Mouse (Mus musculus): ENCODE measurements around the gene Igsf9.

DNA sequence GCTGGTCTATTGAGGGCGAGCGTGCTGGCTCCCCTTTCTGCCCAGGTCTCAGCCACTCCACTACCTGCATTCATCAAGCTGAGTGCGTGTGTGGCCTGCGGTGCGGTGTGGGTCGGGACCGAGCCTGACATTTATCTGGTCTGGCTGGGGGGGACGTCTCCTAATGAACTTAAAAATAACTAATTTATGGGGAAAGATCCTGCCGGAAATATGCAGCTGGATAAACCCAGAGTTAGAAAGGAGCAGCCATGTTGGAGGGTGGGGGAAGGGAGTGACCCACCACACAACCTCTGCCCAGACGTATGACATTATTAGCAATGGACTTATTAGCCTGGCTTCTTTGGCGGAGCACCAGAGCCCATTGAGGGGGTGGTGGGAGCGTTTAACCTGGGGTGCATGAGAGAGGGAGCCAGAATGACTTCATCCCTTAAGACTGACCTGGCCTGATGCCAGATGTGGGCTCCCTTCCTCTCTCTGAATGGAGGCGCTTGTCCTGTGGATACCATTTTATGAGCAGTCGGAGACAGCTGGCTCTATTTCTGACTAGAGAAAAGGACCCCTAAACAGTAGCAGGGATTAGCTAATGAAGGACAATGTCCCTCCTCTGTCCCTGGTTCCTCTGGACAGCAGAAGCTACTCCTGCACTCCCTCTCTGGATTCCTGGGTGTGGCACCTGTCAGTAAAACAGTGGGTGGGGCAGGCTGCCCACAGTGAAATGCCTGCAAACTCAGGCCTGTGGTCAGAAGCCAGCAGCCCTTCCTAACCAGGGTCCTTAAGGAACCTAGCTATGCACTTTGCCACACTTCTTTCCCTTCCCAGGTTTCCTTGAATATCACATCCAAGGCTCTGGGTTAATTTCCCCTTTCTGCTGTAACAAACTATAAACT, 21.8 kb downstream of the Igsf9 start:
- no peak for TF ChIP-seq CEBPB (IDR thresholded peaks at IDR 0.05; ENCODE audit: low read depth)
- TF ChIP-seq CTCF (IDR thresholded peaks at IDR 0.05; ENCODE audit: control insufficient read depth, insufficient read depth, insufficient read length): no peak
- no peak for TF ChIP-seq USF1 (IDR thresholded peaks at IDR 0.05; ENCODE audit: low read depth)

Measured in C2C12 (cell line).